Mouse (Mus musculus): Measurements from ENCODE around the gene Cntn5.

DNA sequence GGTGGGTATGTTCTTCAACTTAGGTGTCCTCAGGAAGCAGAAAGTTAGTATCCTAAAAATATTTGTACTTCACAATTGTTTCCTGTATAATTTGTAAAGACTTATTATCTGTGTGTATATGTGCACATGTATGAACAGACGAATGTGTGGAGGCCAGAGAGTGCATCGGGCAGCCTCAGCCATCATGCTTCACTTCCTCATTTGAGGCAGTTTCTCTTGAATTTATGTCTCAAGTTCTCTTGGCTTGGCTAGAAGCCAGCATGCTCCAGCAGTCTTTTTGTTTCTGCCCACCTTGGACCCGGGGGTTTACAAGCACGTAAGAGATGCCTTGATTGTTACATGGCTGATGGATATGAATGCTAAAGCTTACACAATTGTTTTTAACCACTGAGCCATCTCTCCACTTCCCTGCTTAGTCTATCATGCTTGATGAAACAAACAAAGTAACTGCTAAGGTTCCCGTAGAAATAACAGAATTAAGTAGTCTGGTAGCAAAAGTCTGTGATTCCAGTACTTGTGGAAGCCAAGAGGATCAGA is 1222.2 kb downstream of the Cntn5 start:
- TF ChIP-seq CTCF (IDR thresholded peaks at IDR 0.05; ENCODE audit: borderline replicate concordance, insufficient read depth, low read length) (no peak), POLR2A (IDR thresholded peaks at IDR 0.05; ENCODE audit: low read depth, low read length) (no peak)
